Mouse (Mus musculus) heart, adult 2 months (tissue): ENCODE data around the gene D630045J12Rik.

Source experiments
- CTCF ChIP-seq: fragments of 200-600 bp; IDR thresholded peaks from 2 replicates; pipeline ENCODE4 v1.8.1; 2022; ENCODE audit warnings: antibody characterized with exemption, mild to moderate bottlenecking, moderate library complexity
- EP300 ChIP-seq: fragments of 200-500 bp; IDR thresholded peaks from 2 replicates; pipeline ENCODE4 v1.6.1; 2011; ENCODE audit warnings: low read depth, low read length, control low read depth; ENCODE audit not compliant: insufficient read depth
- POLR2A ChIP-seq: fragments of 200-500 bp; IDR thresholded peaks from 2 replicates; pipeline ENCODE4 v1.6.1; 2011; ENCODE audit warnings: mild to moderate bottlenecking, low read depth, low read length, control low read depth; ENCODE audit not compliant: insufficient read depth

GRCm38 (mm10) chr6:38108449-38108848 is 145.4 kb downstream of the D630045J12Rik start:
- TF ChIP-seq CTCF: no peak
- no peak for TF ChIP-seq POLR2A
- no peak for TF ChIP-seq EP300
